Mouse (Mus musculus) C2C12 (cell line): ENCODE measurements at regions not wholly inside any gene's neighbourhood (a gene's known extent, or its start where the extent isn't known, plus 50 kb on each side); places are given as distances from the start of the nearest gene placed in this dataset.

Experiments used
- H3K27me3 ChIP-seq: one replicate; pipeline ENCODE4 v1.6.1; 2011; ENCODE audit not compliant: control insufficient read depth, insufficient read depth, insufficient read length
- H3K36me3 ChIP-seq: one replicate; pipeline ENCODE4 v1.6.1; 2011; ENCODE audit not compliant: control insufficient read depth, insufficient read depth
- H3K4me3 ChIP-seq: one replicate; pipeline ENCODE4 v1.5.1; 2011; ENCODE audit warnings: mild to moderate bottlenecking, control low read depth; ENCODE audit not compliant: poor library complexity, insufficient read depth, severe bottlenecking
- H3K79me2 ChIP-seq: one replicate; pipeline ENCODE4 v1.6.1; 2011; ENCODE audit not compliant: control insufficient read depth, insufficient read depth
- H3K79me3 ChIP-seq: one replicate; pipeline ENCODE4 v1.6.1; 2011; ENCODE audit warnings: low read depth, control low read depth
- H3ac ChIP-seq: one replicate; pipeline ENCODE3; 2011; ENCODE audit warnings: low read depth; ENCODE audit not compliant: control insufficient read depth, insufficient read length
- CEBPB ChIP-seq: IDR thresholded peaks from one replicate; pipeline ENCODE4 v1.6.1; 2011; ENCODE audit warnings: low read depth, mild to moderate bottlenecking, control low read depth, moderate library complexity
- CTCF ChIP-seq: IDR thresholded peaks from one replicate; pipeline ENCODE4 v1.5.1; 2011; ENCODE audit not compliant: control insufficient read depth, insufficient read depth, insufficient read length
- FOSL1 ChIP-seq: IDR thresholded peaks from one replicate; pipeline ENCODE4 v1.8.0; 2011; ENCODE audit warnings: mild to moderate bottlenecking, low read length; ENCODE audit not compliant: poor library complexity, insufficient read depth, severe bottlenecking
- MAX ChIP-seq: IDR thresholded peaks from one replicate; pipeline ENCODE4 v1.6.1; 2011; ENCODE audit warnings: mild to moderate bottlenecking, control low read depth
- MYOD1 ChIP-seq: IDR thresholded peaks from one replicate; pipeline ENCODE4 v1.6.1; 2011; ENCODE audit warnings: low read depth; ENCODE audit not compliant: control insufficient read depth, insufficient read length
- MYOG ChIP-seq: IDR thresholded peaks from one replicate; pipeline ENCODE4 v1.6.1; 2011; ENCODE audit not compliant: control insufficient read depth, insufficient read length; ENCODE audit errors: extremely low read depth
- USF1 ChIP-seq: IDR thresholded peaks from one replicate; pipeline ENCODE4 v1.6.1; 2011; ENCODE audit warnings: low read depth, mild to moderate bottlenecking, control low read depth, moderate library complexity

- Histone ChIP-seq H3K79me2 (no peaks in the 10 kb centered on the region), H3K79me3 (no peaks in the 10 kb centered on the region), H3ac (no peak overlapping the region), H3K27me3 (no peaks in the 10 kb centered on the region), H3K36me3 (no peaks in the 10 kb centered on the region), H3K4me3 (no peak overlapping the region)
- TF ChIP-seq MYOD1 = no peak
- no peak for TF ChIP-seq USF1
- TF ChIP-seq MYOG = no peak
- no peak for TF ChIP-seq CTCF
- TF ChIP-seq MAX = no peak
- no peak for TF ChIP-seq FOSL1
- TF ChIP-seq CEBPB = no peak
These were observed 103.8 kb upstream of the Inhba start for GRCm38 (mm10) chr13:15907806-15908205.

- no peak overlapping the region for H3ac ChIP-seq
- H3K36me3 ChIP-seq = no peaks in the 10 kb centered on the region
- H3K79me3 ChIP-seq = no peaks in the 10 kb centered on the region
- no peak overlapping the region for H3K4me3 ChIP-seq
- TF ChIP-seq MAX (no peak), MYOD1 (no peak), USF1 (no peak), FOSL1 (no peak), CTCF (no peak), MYOG (no peak), CEBPB (no peak)
- H3K27me3 ChIP-seq = no peaks in the 10 kb centered on the region
- H3K79me2 ChIP-seq = no peaks in the 10 kb centered on the region
These were observed 101.1 kb upstream of the Inhba start for GRCm38 (mm10) chr13:15910578-15910977.

- Histone ChIP-seq H3K27me3 (no peaks in the 10 kb centered on the region), H3K79me2 (no peaks in the 10 kb centered on the region), H3K36me3 (no peaks in the 10 kb centered on the region), H3ac (no peak overlapping the region), H3K79me3 (no peaks in the 10 kb centered on the region), H3K4me3 (no peak overlapping the region)
- TF ChIP-seq FOSL1 = no peak
- no peak for TF ChIP-seq MYOG
- no peak for TF ChIP-seq USF1
- TF ChIP-seq MYOD1 = no peak
- TF ChIP-seq CEBPB = no peak
- no peak for TF ChIP-seq MAX
- TF ChIP-seq CTCF = no peak
These were observed 100.4 kb upstream of the Inhba start for GRCm38 (mm10) chr13:15911263-15911662.

GRCm38 (mm10) chr13:15914270-15914669, 97.4 kb upstream of the Inhba start:
- Histone ChIP-seq H3K27me3 (no peaks in the 10 kb centered on the region), H3K4me3 (no peak overlapping the region), H3K36me3 (no peaks in the 10 kb centered on the region), H3K79me3 (no peaks in the 10 kb centered on the region), H3ac (no peak overlapping the region), H3K79me2 (no peaks in the 10 kb centered on the region)
- TF ChIP-seq USF1 (no peak), CTCF (no peak), FOSL1 (no peak), MAX (no peak), CEBPB (no peak), MYOD1 (no peak), MYOG (no peak)

GRCm38 (mm10) chr13:15929890-15930289, 81.8 kb upstream of the Inhba start:
- no peaks in the 10 kb centered on the region for H3K36me3 ChIP-seq
- H3K27me3 ChIP-seq = no peaks in the 10 kb centered on the region
- H3K79me2 ChIP-seq = no peaks in the 10 kb centered on the region
- H3K4me3 ChIP-seq = no peak overlapping the region
- H3K79me3 ChIP-seq = no peaks in the 10 kb centered on the region
- H3ac ChIP-seq = no peak overlapping the region
- no peak for TF ChIP-seq CTCF
- peak; percentile 95 for TF ChIP-seq CEBPB
- TF ChIP-seq MYOD1 = no peak

- TF ChIP-seq MAX (no peak), MYOD1 (no peak), USF1 (no peak), MYOG (no peak), CEBPB (no peak), FOSL1 (no peak), CTCF (no peak)
- H3K4me3 ChIP-seq = no peak overlapping the region
These were observed 80.0 kb upstream of the Inhba start for GRCm38 (mm10) chr13:15931553-15932162.

More at GRCm38 (mm10) chr13:15931553-15932162, 80.0 kb upstream of the Inhba start:
- no peak overlapping the region for H3ac ChIP-seq
- H3K27me3 ChIP-seq = no peaks in the 10 kb centered on the region
- no peaks in the 10 kb centered on the region for H3K79me2 ChIP-seq
- H3K79me3 ChIP-seq = no peaks in the 10 kb centered on the region
- H3K36me3 ChIP-seq = no peaks in the 10 kb centered on the region
